Mouse (Mus musculus): ENCODE measurements at regions not wholly inside any gene's neighbourhood (a gene's known extent, or its start where the extent isn't known, plus 50 kb on each side); places are given as distances from the start of the nearest gene placed in this dataset.

DNA sequence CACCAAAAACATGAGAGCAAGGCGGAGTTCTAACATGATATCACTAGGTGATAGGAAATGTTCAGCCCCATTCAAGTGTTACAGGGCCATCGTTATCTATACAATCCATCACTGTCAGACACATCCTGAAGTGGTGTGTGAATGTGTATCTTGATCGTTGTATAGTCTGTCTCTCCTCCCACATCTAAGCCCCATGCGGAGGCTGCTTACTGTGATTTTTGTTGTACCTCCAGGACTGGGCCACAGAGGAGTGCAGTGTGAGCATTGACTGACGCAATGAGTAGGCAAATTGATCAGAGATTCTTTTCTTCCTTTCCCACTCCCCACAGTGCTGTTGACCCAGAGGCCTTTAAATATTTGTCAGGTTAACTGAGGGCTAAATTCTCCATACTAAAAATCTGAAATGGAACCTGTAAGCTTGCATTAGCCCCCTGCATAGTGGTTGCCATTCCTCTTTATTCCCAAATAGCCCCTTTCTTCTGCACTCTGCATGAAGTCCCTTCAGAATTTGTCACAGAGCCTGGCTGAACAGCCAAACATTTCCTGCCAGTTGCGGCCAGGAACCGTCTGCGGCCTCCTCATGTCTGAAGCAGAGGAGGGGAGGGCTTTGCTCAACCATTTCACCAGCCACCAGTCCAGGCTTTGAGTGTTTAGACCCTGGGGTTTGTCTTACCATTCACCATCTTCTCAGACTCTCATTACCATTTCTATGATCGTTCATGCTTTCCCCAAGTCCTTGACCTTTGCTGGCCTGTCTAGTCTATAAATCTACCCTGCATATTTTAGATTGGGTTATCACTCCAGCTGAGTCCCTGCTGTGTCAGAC is 119.3 kb downstream of the Ttc8 start:
- in situ Hi-C loops (cut with MboI; ENCODE audit: low pct_unique_long_range_greater_than_20kb in 1 of 2, low sequenced_read_pairs in 2 of 2, unreplicated experiment in 1 of 2) = no loop called here

DNA sequence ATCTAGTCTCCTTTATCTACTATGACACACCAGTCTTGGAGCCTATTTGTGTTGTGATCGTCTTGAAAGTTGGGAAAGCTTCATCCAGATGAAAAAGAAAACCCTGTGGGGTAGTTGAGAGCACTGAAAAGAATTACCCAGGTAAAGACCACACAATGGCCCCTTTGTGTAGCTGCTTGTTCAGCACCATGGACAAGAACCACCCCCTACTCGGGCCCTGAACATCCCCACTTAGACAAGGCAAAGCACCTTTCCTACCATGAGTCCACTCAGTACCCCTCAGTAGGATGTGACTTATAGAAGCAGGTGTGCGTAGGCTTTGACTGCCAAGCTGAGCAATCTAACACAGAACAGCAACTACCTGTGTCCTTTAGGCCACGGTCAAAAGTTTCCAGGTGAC is 121.2 kb downstream of the Ttc8 start:
- in situ Hi-C loops (cut with MboI; ENCODE audit: low pct_unique_long_range_greater_than_20kb in 1 of 2, low sequenced_read_pairs in 2 of 2, unreplicated experiment in 1 of 2) = no loop called here

DNA sequence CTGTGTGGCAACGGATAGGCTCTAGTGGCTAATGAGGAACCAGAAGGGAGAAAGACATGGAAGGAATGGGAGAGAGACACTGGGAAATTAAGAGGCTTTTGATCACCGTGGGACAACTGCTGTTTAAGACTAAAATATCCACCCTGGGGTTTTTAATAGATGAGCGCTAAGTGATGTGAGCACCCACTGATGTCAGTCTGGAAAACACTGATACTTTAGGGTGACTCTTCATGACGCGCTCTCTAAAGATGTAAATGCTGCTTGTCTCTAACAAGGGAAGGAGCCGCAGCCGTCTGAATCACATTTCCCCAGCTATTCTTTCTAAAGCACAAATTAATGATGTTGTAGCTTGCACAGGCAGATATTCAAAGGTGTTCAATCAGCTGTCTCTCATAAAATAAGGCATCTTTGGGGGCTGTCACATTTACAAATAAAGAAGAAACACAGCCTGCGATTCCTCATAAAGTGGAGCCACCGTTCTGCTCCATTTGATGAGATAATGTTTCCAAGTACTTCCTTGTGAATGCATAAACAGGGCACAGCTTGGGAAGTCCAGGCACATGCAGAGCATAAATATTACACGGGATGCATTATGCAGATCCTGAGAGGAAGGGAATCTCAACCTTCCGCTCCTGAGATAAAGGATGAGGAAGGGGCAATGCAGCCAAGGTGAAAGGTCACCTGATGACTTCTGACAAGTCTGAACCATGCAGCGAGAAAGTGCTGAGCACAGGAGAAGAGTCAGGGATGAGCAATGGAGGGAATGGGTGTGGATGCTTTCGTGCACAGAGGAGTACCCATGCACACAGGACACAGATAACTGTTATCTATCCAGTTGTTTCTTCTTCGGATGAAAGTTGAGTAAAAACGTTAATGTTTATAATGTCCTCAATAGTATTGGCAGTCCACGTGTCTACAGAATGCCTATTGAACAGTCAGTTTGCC is 122.8 kb downstream of the Ttc8 start:
- in situ Hi-C loops (cut with MboI; ENCODE audit: low pct_unique_long_range_greater_than_20kb in 1 of 2, low sequenced_read_pairs in 2 of 2, unreplicated experiment in 1 of 2) = no loop called here

DNA sequence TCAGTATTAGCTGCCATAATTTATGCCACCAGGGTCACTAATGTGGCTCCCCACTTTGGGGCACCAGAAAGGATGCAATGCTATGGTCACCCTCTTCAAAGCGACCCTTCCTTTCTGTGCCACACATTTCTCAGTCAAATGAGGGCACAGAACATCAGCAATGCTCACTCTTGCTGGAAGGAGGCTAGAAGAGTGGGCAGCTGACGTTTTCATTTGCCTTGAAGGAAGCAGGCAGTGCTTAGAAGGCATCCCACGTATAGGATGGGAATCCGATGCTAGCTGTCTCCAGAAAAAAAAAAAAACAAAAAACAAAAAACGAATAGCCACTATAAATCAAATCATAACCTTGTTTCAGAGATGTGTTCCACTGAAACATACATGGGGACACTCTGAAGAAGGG is 124.1 kb downstream of the Ttc8 start:
- in situ Hi-C loops (cut with MboI; ENCODE audit: low pct_unique_long_range_greater_than_20kb in 1 of 2, low sequenced_read_pairs in 2 of 2, unreplicated experiment in 1 of 2) = no loop called here

DNA sequence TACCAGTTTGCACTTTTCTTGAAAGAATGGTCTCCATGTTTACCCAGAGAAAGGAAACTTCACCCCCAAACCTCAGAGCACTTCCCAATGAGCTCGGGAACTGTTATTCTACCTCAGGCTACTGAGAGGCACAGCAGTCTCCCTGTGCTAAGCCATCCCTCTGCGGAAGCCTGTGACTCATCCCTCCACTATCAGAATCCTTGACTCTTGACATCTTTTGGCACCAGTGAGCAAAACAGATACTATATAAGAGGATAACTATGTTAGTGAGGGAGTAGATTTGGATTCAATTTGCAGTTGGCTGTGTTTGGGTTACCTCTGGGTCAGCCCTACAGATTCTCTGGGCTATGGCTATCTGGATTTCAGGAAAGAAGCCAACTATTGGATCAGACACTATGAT is 130.1 kb downstream of the Ttc8 start:
- in situ Hi-C loops (cut with MboI; ENCODE audit: low pct_unique_long_range_greater_than_20kb in 1 of 2, low sequenced_read_pairs in 2 of 2, unreplicated experiment in 1 of 2) = no loop called here

DNA sequence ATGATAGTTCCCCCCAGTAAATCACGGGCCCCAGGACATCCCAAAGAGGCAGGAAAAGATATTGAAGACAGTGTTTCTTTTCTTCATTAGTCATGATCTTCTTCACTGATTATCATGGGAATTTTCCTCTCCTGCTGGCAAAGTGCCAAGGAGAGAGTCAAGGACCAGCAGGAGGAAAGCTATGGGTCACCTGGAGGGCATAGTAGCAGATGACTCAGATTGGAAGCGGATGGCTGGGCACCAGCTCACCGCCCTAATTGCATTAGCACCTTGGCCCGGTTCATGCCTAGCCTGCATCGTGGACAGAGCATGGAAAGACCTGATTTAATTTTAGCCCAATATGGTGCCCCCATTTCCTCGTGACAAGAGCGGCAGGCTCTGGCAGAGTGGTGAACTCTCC is 132.2 kb downstream of the Ttc8 start:
- in situ Hi-C loops (cut with MboI; ENCODE audit: low pct_unique_long_range_greater_than_20kb in 1 of 2, low sequenced_read_pairs in 2 of 2, unreplicated experiment in 1 of 2) = no loop called here

DNA sequence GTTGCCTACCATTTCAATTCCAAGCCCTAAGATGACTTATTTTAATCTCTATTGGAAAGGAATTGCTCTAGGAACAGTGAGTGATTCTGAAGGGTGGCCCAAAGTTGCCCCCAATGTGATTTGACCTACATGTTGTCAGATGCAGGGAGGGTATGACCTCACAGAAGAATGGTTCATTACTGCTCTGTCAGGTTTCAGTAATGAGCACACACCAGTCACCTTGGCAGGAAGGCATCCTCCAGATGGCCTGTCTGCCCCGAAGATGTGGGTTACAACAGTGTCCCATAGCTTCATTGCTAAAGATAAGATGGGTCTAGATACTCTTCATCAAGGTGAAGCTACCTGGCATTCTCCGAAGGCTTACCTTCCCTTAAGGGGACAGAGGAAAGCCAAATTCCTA is 137.1 kb downstream of the Ttc8 start:
- in situ Hi-C loops (cut with MboI; ENCODE audit: low pct_unique_long_range_greater_than_20kb in 1 of 2, low sequenced_read_pairs in 2 of 2, unreplicated experiment in 1 of 2) = no loop called here

DNA sequence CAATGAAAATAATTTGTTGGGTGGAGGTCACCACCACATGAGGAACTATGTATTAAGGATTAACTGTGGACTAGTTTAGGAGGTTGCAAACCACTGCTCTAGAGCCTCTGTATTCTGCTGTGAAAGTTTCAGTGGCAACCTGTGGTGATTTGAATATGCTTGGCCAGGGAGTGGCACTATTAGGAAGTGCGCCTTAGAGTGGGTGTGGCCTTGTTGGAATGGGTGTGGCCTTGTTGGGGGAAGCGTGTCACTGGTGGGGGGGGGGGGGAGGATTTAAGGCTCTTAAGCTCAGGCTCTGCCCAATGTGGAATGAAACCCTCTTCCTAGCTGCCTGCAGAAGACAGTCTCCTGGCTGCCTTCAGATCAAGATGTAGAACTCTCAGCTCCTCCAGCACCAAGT is 138.5 kb downstream of the Ttc8 start:
- in situ Hi-C loops (cut with MboI; ENCODE audit: low pct_unique_long_range_greater_than_20kb in 1 of 2, low sequenced_read_pairs in 2 of 2, unreplicated experiment in 1 of 2) = no loop called here

DNA sequence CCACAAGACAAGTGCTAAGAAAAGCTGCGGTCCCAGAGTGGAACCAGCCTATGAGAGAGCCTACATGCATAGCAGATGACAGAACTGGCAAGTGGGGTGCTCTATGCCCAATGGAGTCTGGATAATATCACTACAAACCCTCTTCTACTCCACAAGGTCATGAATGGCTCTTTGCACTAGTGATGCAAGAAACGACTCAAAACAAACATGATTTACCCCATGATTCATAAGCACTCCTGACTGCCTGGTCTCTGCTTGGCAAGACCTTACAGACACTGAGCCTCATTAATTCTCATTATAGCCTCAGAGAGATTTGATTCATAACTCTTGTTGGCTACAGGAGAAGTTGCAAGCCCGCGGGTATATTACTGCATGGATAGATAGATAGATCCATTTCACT is 139.1 kb downstream of the Ttc8 start:
- in situ Hi-C loops (cut with MboI; ENCODE audit: low pct_unique_long_range_greater_than_20kb in 1 of 2, low sequenced_read_pairs in 2 of 2, unreplicated experiment in 1 of 2) = no loop called here

DNA sequence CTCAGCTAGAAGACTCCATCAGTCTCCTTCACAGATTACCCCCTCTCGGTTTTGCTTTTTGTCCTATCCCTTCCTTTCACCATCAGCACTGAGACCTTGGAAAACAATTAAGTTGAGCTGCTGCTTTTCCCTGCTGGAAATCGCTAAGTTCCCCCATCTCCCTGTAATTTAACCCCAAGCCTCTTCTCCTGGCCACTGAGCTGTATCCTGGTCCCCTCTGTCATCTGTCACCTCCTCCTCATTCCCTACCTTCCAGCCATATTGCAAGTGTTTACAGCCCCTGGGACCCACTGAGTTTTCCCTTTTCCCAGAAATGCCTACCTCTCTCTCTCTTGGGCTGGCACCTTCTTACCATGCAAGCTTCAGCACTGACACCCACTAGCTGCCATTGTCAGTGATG is 140.3 kb downstream of the Ttc8 start:
- in situ Hi-C loops (cut with MboI; ENCODE audit: low pct_unique_long_range_greater_than_20kb in 1 of 2, low sequenced_read_pairs in 2 of 2, unreplicated experiment in 1 of 2) = no loop called here

DNA sequence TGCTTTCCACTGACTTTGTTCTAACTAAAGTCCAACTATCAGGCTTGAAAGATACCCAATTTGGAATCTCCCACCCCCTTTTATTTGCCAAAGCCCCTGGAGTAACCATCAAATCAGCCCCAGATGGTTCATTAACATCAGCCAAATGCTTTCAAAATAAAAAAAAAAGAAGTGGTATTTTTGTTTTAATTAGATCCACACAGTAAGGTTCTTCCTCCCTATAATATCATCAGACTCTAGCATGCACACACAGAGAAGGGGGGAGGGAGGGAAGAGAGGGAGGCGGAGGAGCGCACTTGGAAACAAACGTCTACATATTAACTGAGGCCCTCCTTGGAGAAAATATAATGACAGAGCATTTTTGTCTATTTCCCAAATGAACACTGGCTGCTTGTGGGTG is 143.1 kb downstream of the Ttc8 start:
- in situ Hi-C loops (cut with MboI; ENCODE audit: low pct_unique_long_range_greater_than_20kb in 1 of 2, low sequenced_read_pairs in 2 of 2, unreplicated experiment in 1 of 2) = no loop called here

DNA sequence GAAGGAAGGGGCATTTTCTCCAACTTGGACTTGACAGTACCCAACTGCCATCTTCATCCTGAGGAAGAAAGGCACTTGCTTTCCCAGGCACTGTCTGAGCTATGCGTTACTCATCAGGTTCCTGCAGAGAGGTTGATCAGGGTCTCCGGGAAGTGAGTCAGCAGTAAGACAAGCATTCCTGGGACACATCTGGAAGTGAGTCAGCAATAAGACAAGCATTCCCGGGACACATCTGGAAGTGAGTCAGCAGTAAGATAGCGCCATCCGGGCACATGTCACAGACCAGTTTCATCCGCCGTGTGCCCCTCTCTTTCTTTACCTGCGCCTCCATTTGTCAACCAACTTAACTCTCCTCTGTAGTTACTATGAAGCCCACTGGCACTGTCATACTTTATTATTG is 143.5 kb downstream of the Ttc8 start:
- in situ Hi-C loops (cut with MboI; ENCODE audit: low pct_unique_long_range_greater_than_20kb in 1 of 2, low sequenced_read_pairs in 2 of 2, unreplicated experiment in 1 of 2) = no loop called here

DNA sequence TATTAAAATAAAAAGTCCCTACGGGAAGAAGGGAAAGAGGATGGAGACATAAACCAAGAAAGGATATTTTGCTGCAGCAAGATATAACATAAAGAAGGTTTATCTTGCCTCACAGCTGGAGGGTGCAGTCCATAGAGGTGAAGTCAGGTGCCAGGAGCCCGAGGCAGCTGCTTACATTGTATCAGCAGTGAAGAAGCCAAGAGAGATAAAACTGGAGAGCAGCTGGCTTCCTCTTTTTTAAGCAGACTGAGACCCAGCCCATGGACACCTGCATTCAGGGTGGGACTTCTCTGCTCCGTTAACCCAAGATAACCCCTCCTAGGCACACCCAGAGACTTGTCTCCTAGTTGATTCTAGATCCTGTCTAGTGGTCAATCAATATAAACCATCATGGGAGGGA is 147.6 kb downstream of the Ttc8 start:
- in situ Hi-C loops (cut with MboI; ENCODE audit: low pct_unique_long_range_greater_than_20kb in 1 of 2, low sequenced_read_pairs in 2 of 2, unreplicated experiment in 1 of 2) = no loop called here

DNA sequence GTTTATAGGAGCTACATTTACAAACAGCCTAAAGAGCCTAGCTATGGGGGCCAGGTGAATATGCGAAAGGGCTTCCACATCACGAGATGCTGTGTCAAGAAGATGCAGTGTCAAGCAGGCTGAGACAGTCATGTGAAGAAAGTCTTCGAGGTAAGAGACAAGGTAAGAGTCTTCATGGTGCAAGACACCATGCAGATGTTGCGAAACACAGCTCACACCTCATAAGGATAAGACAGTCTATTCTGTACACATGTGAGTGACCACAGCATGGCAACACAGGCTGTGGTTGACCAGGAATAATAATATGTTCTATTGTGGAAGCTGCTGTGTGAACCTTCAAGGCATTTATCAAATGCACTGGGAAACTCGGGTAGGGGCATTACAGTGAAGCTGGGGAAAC is 153.4 kb downstream of the Ttc8 start:
- in situ Hi-C loops (cut with MboI; ENCODE audit: low pct_unique_long_range_greater_than_20kb in 1 of 2, low sequenced_read_pairs in 2 of 2, unreplicated experiment in 1 of 2) = no loop called here

DNA sequence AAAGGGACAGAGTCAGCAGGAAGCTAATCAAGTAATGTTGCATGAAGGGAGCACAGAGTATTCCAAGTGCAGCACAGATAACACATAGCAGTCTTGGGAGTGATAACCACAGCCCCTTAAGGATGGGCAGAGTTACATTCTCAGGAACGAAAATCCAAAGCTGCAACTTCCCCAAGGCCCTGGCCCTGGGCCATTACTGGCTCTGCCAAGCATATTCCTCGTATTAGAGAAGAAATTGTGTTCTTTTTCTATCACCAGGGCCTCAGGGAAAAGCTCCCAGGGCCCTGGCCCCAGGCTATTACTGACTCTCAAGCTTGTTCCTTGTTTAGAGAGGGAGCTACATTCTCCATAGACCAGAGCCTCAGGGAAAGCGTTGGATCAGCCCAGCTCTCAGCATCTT is 157.0 kb downstream of the Ttc8 start:
- in situ Hi-C loops (cut with MboI; ENCODE audit: low pct_unique_long_range_greater_than_20kb in 1 of 2, low sequenced_read_pairs in 2 of 2, unreplicated experiment in 1 of 2) = loop anchor here in 1 of 2 experiments (25.0 kb wide), 1 partner anchor 760 kb away; no protein-coding TSS in a partner anchor

DNA sequence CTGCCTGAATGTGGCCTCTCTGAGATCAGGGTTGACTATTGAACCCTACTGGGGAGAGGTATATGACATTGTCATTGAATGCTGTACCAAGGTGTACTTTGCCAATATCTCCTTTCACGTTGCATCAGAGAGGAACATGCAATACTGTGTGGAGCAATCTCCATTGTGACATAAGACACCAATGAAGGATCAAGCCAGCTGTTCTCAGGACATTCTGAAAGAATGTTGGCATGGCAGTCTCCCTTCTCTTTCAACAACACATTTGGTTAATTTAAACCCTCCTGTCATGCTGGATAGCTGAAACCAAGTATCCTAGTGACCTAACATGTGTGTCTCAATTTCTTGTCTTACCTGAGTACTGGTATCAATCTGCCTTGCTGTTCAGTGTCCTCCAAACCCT is 159.5 kb downstream of the Ttc8 start:
- in situ Hi-C loops (cut with MboI; ENCODE audit: low pct_unique_long_range_greater_than_20kb in 1 of 2, low sequenced_read_pairs in 2 of 2, unreplicated experiment in 1 of 2) = loop anchor here (10.0 to 25.0 kb wide), 2 partner anchors 755 to 757 kb away; no protein-coding TSS in a partner anchor

DNA sequence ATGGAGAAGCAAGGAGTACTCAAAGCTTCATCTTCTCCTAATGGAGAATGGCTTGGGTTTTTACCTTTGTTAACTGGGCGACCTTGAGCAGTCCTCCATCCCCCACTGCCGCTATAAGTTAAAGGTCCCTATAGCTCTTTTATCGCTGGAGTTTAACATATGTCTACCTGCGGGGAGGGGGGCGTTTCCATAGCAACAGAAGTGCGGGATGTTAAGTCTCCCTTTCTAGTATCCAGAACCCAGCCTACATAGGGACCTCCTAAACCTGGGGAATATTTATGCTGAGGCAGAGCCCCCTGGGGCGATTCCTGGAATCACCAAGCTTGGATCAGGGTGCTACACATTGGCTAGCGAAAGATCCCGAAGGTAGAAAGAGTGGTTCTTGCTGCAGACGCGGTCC is 163.2 kb downstream of the Ttc8 start:
- in situ Hi-C loops (cut with MboI; ENCODE audit: low pct_unique_long_range_greater_than_20kb in 1 of 2, low sequenced_read_pairs in 2 of 2, unreplicated experiment in 1 of 2) = loop anchor here (10.0 to 25.0 kb wide), 2 partner anchors 751 to 754 kb away; no protein-coding TSS in a partner anchor

DNA sequence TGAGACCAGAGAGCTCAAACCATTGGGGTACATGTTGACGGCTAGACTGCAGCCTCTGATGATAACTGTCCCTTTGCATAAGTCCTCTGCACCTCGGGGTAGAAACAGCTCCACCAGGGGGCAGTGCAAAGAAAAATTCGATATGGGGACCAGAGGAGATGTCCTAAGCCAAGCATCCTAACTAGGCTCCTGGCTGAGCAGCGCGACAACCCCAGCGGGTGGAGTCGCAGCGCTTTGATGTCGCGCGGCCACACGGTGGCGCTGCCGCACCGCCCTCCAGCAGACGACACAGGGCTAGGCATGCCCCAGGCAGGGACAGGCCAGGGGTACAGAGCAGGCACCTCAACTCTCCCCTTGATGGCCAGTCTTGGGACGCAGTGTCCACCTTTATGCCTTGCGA is 163.8 kb downstream of the Ttc8 start:
- in situ Hi-C loops (cut with MboI; ENCODE audit: low pct_unique_long_range_greater_than_20kb in 1 of 2, low sequenced_read_pairs in 2 of 2, unreplicated experiment in 1 of 2) = loop anchor here (10.0 to 25.0 kb wide), 2 partner anchors 751 to 753 kb away; no protein-coding TSS in a partner anchor

DNA sequence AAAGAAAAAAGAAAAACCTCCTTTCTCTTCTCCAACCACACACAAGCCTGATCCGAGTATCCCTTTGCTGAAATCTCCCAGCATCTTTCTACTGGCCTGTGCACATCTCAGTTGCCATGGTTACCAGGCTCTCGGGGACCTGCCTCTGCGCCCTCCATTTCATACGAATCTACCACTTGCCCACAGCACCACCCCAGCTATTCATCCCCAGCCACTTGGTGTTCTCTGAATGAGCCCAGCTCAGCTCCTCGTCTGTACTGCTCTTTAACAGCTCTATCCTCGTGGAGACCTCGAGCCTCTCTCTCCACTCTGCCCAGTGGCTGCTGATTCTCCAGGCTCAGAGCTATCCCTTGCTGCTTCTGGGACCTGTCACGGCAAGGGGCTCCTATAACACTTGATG is 166.9 kb downstream of the Ttc8 start:
- in situ Hi-C loops (cut with MboI; ENCODE audit: low pct_unique_long_range_greater_than_20kb in 1 of 2, low sequenced_read_pairs in 2 of 2, unreplicated experiment in 1 of 2) = loop anchor here (10.0 to 25.0 kb wide), 2 partner anchors 748 to 750 kb away; no protein-coding TSS in a partner anchor

All from mouse embryonic stem cell (cell line).